Mouse (Mus musculus) heart, postnatal 0 days (tissue): Measurements from ENCODE around the gene Plekha5.

Source experiments
- CTCF ChIP-seq: IDR thresholded peaks from 2 replicates; pipeline ENCODE4 v1.5.1; 2016; ENCODE audit warnings: antibody characterized with exemption, control low read depth, low read depth
- EP300 ChIP-seq: IDR thresholded peaks from 2 replicates; pipeline ENCODE4 v1.6.1; 2016; ENCODE audit warnings: antibody characterized with exemption, low read depth

- TF ChIP-seq CTCF (no peak), EP300 (no peak)
These were observed 205.5 kb downstream of the Plekha5 start for GRCm38 (mm10) chr6:140629176-140629859.
